Mouse (Mus musculus) left cerebral cortex, adult 8-10 months (tissue): Measurements from ENCODE around the gene Cntn3. TPM values are rescaled to one million over a fixed set of nuclear protein-coding genes. Genes with fewer than 3 reads are reported as not detected.
"Not testable (repeated sequence)": the region's sequence is repeated elsewhere in the genome, so short reads cannot be mapped to it uniquely, and the experiment has no call there.

Source experiments
- DNase-seq, 2 experiments: peaks; one replicate each; pipeline ENCODE4 v3.0.0; 2022; ENCODE audit warnings: low spot score in 2 of 2
- total RNA-seq, 4 experiments: library from RNA; stranded (reverse); gene quantifications; 2 replicates each; pipeline ENCODE4 v1.2.4; 2022

The Cntn3 gene
- 10 to 100 TPM; 23.2 to 26.5 (median 24.5) TPM for total RNA-seq

DNA sequence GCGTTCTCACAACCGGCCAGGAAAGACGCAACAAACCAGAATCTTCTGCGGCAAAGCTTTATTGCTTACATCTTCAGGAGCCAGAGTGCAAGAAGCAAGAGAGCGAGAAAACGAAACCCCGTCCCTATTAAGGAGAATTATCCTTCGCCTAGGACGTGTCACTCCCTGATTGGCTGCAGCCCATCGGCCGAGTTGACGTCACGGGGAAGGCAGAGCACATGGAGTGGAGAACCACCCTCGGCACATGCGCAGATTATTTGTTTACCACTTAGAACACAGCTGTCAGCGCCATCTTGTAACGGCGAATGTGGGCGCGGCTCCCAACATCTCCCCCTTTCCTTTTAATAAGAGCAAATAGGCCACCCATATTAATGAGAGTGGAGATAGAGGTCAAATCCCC lies at the start of gene Cntn3:
Gene Cntn3, minus strand, starts transcription at position 101 of the 400 bp plus-strand sequence.
- not testable (repeated sequence) for DNase-seq

DNA sequence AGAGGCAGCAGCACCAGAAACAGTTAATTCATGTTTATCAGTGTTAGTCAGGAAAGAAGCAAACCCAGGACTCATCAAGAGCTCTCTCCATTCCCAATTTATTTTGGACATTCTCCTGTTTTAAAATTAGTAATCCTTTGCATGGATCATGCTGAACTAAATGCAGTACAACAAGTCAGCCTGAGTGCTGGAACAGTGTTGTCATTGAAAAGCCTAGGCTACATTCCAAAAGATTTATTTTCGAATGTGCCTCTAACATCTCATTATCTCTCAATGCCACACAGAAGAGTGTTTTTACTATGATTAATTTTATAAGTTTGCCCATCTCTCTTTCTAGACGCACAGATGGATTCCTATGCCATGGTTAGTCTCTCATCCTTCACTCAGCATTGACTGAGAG lies 27.9 kb upstream of the Cntn3 start:
- DNase-seq = peak in 1 of 2 experiments; percentile 8

GRCm38 (mm10) chr6:102597756-102598155 lies 24.9 kb upstream of the Cntn3 start:
- peak in 1 of 2 experiments; percentile 19 for DNase-seq

GRCm38 (mm10) chr6:102590151-102590550 lies 17.2 kb upstream of the Cntn3 start:
- no peak for DNase-seq

- no peak for DNase-seq
Observed at GRCm38 (mm10) chr6:102589311-102589710, 16.4 kb upstream of the Cntn3 start.

DNA sequence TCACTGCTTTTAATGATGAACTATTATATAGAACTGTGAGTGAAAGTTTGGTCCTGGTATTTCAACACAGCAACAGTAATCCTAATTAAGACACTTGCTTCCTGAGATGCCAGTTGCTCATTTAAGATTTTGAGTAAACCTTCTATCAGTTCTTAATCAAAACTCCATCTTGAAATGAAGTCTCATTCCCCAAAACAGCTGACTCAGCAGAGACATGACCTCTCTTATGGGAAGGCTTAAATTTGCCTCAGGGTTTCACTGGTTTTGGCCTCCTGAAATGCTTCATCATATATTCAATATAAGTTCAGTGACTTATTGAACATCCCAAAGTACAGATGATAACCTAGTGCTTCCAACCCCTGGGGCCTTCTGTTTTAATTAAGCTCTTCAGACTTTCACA lies 13.2 kb upstream of the Cntn3 start:
- no peak for DNase-seq

DNA sequence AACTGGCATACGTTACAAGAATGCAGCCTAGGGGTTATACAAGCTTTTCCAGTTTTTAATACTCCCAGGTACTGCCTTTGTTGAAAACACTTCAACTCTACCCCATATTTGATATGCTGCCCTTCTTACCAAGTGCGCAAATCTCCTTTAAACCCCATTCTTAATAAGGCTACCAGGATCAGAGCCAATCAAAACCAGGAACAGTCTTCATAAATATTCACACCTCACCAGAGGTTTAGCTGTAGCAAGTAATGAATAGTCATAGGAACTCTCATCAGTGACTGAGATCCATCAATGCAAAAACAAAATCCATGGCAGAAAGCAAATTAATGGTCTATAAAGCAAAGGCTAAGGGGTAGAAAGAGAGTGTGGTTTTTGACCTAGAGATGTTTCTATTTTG lies 10.7 kb upstream of the Cntn3 start:
- no peak for DNase-seq

- no peak for DNase-seq
Observed at GRCm38 (mm10) chr6:102567496-102567895, 5.4 kb downstream of the Cntn3 start.

GRCm38 (mm10) chr6:102565228-102565627 lies 7.7 kb downstream of the Cntn3 start:
- no peak for DNase-seq

DNA sequence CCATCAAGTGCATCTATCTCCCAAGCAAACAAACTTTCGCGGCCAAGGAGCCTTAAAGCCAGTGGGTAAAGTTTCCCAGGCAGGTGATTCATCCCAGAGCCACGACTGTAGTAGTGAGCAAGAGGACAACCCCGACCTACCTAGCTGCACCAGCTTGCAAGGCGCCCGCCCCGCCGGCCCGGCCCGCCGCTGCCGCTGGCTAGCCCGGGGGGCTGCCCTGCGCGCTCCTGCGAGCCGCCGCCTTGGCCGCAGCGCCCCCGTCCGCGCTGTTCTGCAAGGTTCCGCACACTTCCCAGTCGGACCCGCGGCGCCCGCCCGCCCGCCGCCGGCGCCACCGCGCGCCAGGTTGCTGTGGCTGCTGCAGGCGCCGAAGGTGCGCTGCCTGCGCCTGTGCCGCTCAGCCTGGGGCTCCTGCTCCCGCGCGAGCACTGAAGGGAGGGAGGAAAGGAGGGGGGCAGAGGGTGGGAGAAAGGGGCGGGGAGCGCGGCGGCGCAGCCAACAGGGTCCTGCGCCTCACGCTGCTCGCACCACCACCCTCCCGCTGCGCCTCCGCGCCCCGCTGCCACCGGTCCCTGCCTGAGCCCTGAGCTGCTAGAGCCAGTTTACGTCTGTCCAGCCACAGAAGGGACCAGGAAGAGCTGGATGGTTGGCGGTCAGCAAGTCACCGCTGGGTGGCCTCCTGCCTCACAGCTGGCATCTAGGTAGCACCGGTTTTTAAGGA lies 8.7 kb downstream of the Cntn3 start:
- DNase-seq = peak in 1 of 2 experiments; percentile 81

DNA sequence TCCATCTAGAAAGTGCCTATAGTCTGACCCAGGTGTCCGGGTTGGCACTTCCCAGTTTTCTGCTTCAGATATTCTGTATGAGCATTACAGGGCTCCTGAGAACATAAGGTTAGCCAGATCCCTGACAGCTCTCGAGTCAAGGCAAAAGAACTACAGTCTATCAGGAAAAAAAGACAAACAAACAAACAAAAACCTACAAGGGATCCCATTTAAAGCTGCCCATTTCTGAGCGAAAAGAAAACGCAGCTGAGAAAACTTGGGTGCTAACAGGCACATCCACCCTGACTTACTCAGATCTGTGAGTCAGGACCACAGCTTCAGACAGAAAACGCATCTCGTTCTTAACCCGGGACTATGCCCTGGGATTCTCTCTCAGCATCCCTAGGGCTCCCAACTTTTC lies 9.5 kb downstream of the Cntn3 start:
- no peak for DNase-seq

DNA sequence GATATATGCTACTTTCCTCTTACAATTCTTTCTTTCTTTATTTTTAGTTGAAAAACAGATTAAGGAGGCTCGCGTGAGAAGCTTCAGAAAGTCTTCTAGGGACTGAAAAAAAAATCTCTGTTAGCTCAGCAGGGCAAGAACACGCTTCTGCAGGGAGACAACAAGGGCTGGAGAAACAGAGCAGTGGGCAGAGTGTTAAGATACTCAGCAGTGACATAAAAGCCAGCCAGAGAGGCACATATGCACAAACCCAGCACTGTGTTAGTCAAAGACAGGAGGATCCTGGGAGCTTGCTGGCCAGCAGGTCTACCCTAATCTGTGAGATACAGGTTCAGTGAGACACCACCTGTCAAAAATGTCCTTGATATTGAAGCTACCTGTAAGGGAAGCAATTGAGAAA lies 15.4 kb downstream of the Cntn3 start:
- no peak for DNase-seq

- no peak for DNase-seq
Observed at GRCm38 (mm10) chr6:102556497-102556896, 16.4 kb downstream of the Cntn3 start.

DNA sequence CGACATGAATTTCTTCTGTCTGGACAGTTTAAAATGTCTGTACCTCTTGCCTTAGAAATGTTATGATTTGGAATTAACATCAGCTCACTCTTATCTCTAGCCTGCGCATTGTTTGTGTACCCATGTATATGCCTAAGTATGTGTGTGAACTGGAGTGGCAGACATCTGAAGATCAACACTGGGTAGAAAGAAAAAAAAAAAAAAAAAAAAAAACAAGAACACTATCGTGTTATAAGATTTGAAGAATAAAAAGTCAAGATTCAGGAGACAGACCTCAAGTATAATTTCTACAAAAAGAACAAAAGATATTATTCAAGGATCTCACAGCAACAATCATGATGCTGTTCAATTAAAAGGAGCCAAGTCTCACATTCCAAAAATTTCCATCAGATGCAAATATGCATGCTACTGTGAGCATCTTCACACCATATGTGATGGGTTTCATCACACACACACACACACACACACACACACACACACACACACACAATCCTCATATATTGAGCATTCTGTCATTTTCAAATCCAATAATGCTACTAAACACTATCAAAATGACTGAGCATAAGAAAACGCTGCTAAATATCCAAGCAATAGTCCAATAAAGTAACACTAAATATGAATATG lies 17.0 kb downstream of the Cntn3 start:
- DNase-seq = no peak

GRCm38 (mm10) chr6:102555067-102555657 lies 17.7 kb downstream of the Cntn3 start:
- DNase-seq = no peak

DNA sequence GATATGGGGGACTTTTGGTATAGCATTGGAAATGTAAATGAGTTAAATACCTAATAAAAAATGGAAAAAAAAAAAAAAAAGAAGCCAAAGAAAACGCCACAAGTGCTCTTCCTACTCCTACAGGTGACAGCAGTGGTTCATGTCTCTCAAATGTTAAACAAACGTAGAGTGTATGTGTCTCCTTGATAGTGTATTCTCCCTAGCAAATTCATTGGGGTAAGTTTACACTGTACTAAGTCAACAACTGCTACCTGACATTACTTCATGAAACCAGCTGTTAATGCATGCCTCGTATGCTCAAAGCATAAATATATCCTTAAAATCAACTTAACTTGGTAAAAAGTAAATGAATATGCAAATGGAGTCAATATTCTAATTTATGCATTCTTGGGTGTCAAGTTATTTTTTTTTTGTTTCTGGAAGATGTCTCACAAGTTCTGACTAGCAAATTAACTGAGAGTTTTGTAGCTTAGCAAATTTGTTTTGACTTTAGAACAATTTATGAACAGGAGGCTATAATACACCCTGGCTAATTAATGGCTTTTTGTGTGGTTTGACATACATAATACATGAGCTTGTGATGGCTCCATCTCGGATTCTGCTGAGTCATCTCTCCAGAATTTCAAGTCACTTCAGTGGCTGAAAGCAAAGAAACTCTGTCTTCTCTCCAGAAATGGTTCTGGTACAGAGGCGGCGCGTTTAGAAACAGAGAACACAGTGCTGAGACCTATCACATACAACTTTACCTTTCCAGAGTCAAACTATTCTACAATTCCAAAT lies 31.1 kb downstream of the Cntn3 start:
- DNase-seq = no peak

- DNase-seq = no peak
Observed at GRCm38 (mm10) chr6:102535599-102535998, 37.3 kb downstream of the Cntn3 start.

DNA sequence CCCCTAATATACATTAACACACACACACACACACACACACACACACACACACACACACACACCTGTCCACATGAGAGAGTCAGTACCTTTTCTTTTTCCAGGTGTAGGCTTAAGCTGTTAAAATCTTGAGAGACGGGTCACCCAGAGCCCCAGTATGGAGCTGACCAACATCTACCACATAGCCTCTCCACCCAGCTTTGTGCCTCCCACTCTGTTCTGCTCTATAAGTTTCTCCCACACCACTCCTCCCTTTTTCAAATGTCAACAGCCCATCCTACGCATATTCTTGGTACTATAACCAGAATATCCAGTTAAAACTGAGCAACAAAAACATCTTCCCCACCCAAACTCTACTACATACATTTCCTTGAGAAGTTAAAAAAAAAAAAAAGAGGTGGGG lies 49.9 kb downstream of the Cntn3 start:
- DNase-seq = no peak

GRCm38 (mm10) chr6:102520977-102521376 lies 51.9 kb downstream of the Cntn3 start:
- DNase-seq = no peak

DNA sequence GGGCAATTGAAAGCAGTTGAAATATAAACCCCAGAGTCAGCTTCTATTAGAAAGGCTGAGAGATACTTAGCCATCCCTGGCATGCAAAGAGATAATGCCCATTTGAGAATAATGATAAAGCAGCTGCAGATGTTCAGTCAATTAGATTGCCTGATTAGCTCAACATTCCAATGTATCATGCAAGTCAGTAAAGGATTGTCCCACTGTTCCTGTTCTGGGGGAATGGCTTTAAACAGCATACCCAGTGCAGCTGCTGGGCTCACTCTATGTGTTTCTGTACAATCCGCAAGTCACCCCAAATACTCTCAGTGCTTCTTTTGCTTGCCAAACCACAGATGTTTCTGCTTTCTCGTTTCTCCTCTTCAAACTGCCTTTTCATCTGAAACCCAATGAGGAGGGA lies 57.7 kb downstream of the Cntn3 start:
- DNase-seq = no peak

DNA sequence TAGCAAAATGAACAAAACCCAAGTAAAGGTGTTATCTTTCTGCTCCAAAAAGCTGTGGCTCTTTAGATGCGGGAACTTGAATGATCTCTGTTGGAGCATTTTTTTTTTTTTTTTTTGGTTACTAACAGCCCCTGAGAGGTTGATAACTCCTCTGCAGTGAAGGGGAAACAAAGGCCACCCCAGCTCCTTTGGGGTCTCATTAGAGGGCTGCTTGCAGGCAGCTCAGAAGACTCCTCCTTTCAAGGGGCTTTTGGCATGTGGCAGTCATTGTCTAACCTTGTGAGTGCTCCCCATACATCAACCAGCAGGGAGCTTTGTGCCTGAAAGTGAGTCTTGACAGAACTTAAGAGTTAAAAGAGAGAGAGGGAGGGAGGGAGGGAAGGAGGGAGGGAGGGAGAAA lies 60.8 kb downstream of the Cntn3 start:
- DNase-seq = no peak

DNA sequence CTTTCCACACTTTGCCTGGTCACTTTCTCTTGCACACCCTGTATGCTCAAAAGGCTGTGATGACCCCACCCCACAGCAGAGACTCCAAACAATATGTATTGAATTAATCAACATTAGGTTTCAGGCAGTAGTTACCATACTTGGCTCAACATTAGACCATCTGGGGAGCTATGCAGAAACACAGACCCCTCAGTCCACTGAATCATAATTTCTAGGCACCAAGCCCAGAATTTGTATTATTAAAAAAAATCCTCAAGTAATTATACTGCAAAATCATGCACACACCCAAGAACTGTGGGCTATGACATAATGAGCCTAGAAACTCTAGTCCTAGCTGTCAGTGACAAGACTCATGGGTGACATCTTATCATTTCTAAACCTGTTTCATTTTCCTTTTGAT lies 87.4 kb downstream of the Cntn3 start:
- no peak for DNase-seq
